Mouse (Mus musculus) liver, embryonic 14.5 days (tissue): Measurements from ENCODE around the gene Dclk3. TPM values are rescaled to one million over a fixed set of nuclear protein-coding genes. Genes with fewer than 3 reads are reported as not detected.

Experiments used
- ATAC-seq: fragments of 200-750 bp; cut with Nextera tagmentation; 2 replicates; pipeline ENCODE4 v1.8.0; 2017; ENCODE audit warnings: moderate number of reproducible peaks, mild to moderate bottlenecking, moderate library complexity; ENCODE audit not compliant: insufficient read depth
- DNase-seq, 3 experiments: peaks; one replicate each; pipeline ENCODE4 v3.0.0-alpha.2; 2012 to 2013; ENCODE audit warnings: low read depth in 3 of 3, low spot score in 3 of 3
- H3K27ac ChIP-seq: fragments of 300-500 bp; sonication (generic); 2 replicates; pipeline ENCODE4 v1.5.1; 2014; ENCODE audit warnings: moderate library complexity, mild to moderate bottlenecking, control low read depth, inconsistent platforms
- H3K27me3 ChIP-seq: fragments of 300-500 bp; sonication (generic); 2 replicates; pipeline ENCODE4 v1.6.1; 2014; ENCODE audit warnings: mild to moderate bottlenecking, low read length, moderate library complexity; ENCODE audit not compliant: control insufficient read depth, insufficient read depth
- H3K36me3 ChIP-seq: fragments of 300-500 bp; sonication (generic); replicated peaks from 2 replicates; pipeline ENCODE4 v1.6.1; 2014; ENCODE audit warnings: low read depth; ENCODE audit not compliant: control insufficient read depth, insufficient read depth
- H3K4me1 ChIP-seq, 2 experiments: fragments of 200-500 bp in 1 of 2; fragments of 300-500 bp in 1 of 2; sonication (generic) in 1 of 2; replicated peaks; 2 replicates each; pipeline ENCODE4 v1.6.1; 2012 to 2014; ENCODE audit warnings: antibody characterized with exemption in 1 of 2, inconsistent platforms in 1 of 2, low read length in 1 of 2; ENCODE audit not compliant: control insufficient read depth in 2 of 2, insufficient read depth in 2 of 2
- H3K4me2 ChIP-seq: fragments of 300-500 bp; sonication (generic); 2 replicates; pipeline ENCODE4 v1.6.1; 2014; ENCODE audit warnings: low read depth, mild to moderate bottlenecking, control low read depth, moderate library complexity
- H3K4me3 ChIP-seq, 2 experiments: fragments of 200-500 bp in 1 of 2; fragments of 300-500 bp in 1 of 2; sonication (generic) in 1 of 2; 2 replicates each; pipeline ENCODE4 v1.5.1; 2012 to 2014; ENCODE audit warnings: low read depth in 2 of 2, low read length in 2 of 2, mild to moderate bottlenecking in 2 of 2, control low read depth in 1 of 2, inconsistent platforms in 1 of 2, moderate library complexity in 1 of 2; ENCODE audit not compliant: insufficient read depth in 1 of 2
- H3K9ac ChIP-seq: fragments of 300-500 bp; sonication (generic); replicated peaks from 2 replicates; pipeline ENCODE4 v1.6.1; 2014; ENCODE audit warnings: mild to moderate bottlenecking, control low read depth, moderate library complexity
- H3K9me3 ChIP-seq: fragments of 300-500 bp; sonication (generic); 2 replicates; pipeline ENCODE4 v1.6.1; 2016; ENCODE audit warnings: low read length, mixed read lengths; ENCODE audit not compliant: control insufficient read depth
- CTCF ChIP-seq: IDR thresholded peaks from 2 replicates; pipeline ENCODE4 v1.5.1; 2016; ENCODE audit warnings: antibody characterized with exemption, low read depth, control low read depth
- EP300 ChIP-seq: IDR thresholded peaks from 2 replicates; pipeline ENCODE4 v1.6.1; 2016; ENCODE audit warnings: antibody characterized with exemption, low read depth
- WGBS: fragments of 180-500 bp; shearing (Covaris S2); extraction: QIAGEN DNeasy Blood & Tissue Kit; methylation state at CpG from one replicate; pipeline ENCODE4 v1.1.7; 2014; ENCODE audit not compliant: insufficient replicate concordance; 5-methylcytosine and 5-hydroxymethylcytosine counted together
- polyA plus RNA-seq, 2 experiments: library from polyadenylated mRNA; depleted of rRNA in 1 of 2; stranded (reverse) in 1 of 2; unstranded in 1 of 2; fragments of >200 nt; fragmentation: Nextera tagmentation in 1 of 2; extraction: Ambion mirVana in 1 of 2; gene quantifications; 2 replicates each; pipeline versions ENCODE4 v1.2.1 to v1.2.3; 2012 to 2014

Dclk3 gene
- polyA plus RNA-seq, 2 experiments, result 0.02 to 0.03 TPM

- TF ChIP-seq EP300 (no peak), CTCF (peak; percentile 86)
- WGBS, result under 1% methylated on average over 5 of the region's 5 CpGs
Observed at GRCm38 (mm10) chr9:111495561-111495960, 56.7 kb downstream of the Dclk3 start.

GRCm38 (mm10) chr9:111497074-111497811, 58.4 kb downstream of the Dclk3 start:
- no peaks in the 10 kb centered on the region for H3K9me3 ChIP-seq
- H3K9ac ChIP-seq, result no peak overlapping the region
- peak; percentile 3 to 19 (median 9) for DNase-seq
- no peaks in the 10 kb centered on the region; the same call in 1 of the 2 replicates for H3K27me3 ChIP-seq
- H3K36me3 ChIP-seq, result no peaks in the 10 kb centered on the region
- WGBS, result 18% methylated on average over 9 of the region's 9 CpGs
- no peak overlapping the region for H3K4me2 ChIP-seq
- H3K27ac ChIP-seq, result no peak overlapping the region
- H3K4me1 ChIP-seq, result no peaks in the 10 kb centered on the region
- no peak for ATAC-seq
- no peak overlapping the region for H3K4me3 ChIP-seq
- TF ChIP-seq CTCF (peak; percentile 97), EP300 (no peak)

More at GRCm38 (mm10) chr9:111495561-111495960, 56.7 kb downstream of the Dclk3 start:
- Histone ChIP-seq H3K4me1 (no peaks in the 10 kb centered on the region), H3K9me3 (no peaks in the 10 kb centered on the region), H3K27ac (no peak overlapping the region), H3K36me3 (no peaks in the 10 kb centered on the region), H3K4me3 (no peak overlapping the region), H3K4me2 (no peak overlapping the region), H3K9ac (no peak overlapping the region), H3K27me3 (no peaks in the 10 kb centered on the region; the same call in 1 of the 2 replicates)
- DNase-seq (peak; percentile 2 to 20 (median 12)), ATAC-seq (no peak)

- no peak for TF ChIP-seq EP300
- TF ChIP-seq CTCF, result no peak
- H3K9ac ChIP-seq, result no peak overlapping the region
- no peak overlapping the region for H3K4me2 ChIP-seq
- no peak for ATAC-seq
- WGBS, result 71% methylated on average over 9 of the region's 9 CpGs
- no peaks in the 10 kb centered on the region for H3K36me3 ChIP-seq
- DNase-seq, result no peak
- H3K4me1 ChIP-seq, result no peaks in the 10 kb centered on the region
- H3K27ac ChIP-seq, result no peak overlapping the region
- H3K4me3 ChIP-seq, result no peak overlapping the region
- H3K27me3 ChIP-seq, result no peaks in the 10 kb centered on the region
- H3K9me3 ChIP-seq, result no peaks in the 10 kb centered on the region
Observed at GRCm38 (mm10) chr9:111500211-111500610, 61.3 kb downstream of the Dclk3 start.

- no peak overlapping the region for H3K4me2 ChIP-seq
- no peak for TF ChIP-seq CTCF
- TF ChIP-seq EP300, result no peak
- ATAC-seq (no peak), DNase-seq (no peak)
- H3K9me3 ChIP-seq, result no peaks in the 10 kb centered on the region
- H3K4me3 ChIP-seq, result no peak overlapping the region
- no peaks in the 10 kb centered on the region for H3K36me3 ChIP-seq
- 34% methylated on average over 3 of the region's 3 CpGs for WGBS
- H3K9ac ChIP-seq, result no peak overlapping the region
- no peak overlapping the region for H3K27ac ChIP-seq
- H3K4me1 ChIP-seq, result no peaks in the 10 kb centered on the region
- no peaks in the 10 kb centered on the region for H3K27me3 ChIP-seq
Observed at GRCm38 (mm10) chr9:111506075-111506474, 67.2 kb downstream of the Dclk3 start.

GRCm38 (mm10) chr9:111514586-111515473, 75.9 kb downstream of the Dclk3 start:
- Histone ChIP-seq H3K27ac (no peak overlapping the region), H3K27me3 (no peaks in the 10 kb centered on the region), H3K4me3 (no peak overlapping the region), H3K36me3 (no peaks in the 10 kb centered on the region), H3K4me2 (no peak overlapping the region), H3K9ac (no peak overlapping the region), H3K9me3 (no peaks in the 10 kb centered on the region), H3K4me1 (no peaks in the 10 kb centered on the region)
- no peak for DNase-seq
- no peak for ATAC-seq
- 65% methylated on average over 15 of the region's 15 CpGs for WGBS
- TF ChIP-seq CTCF (no peak), EP300 (no peak)
